Mouse (Mus musculus): Measurements from ENCODE around the gene Tbck. TPM values are rescaled to one million over a fixed set of nuclear protein-coding genes. Genes with fewer than 3 reads are reported as not detected.

Gene Tbck
- polyA plus RNA-seq, 1 experiment from 2014 or later, result 12.5 TPM

Other genes with a start within 250 kb of the Tbck start
- gene Gimd1, start 54.3 kb upstream of the Tbck start, polyA plus RNA-seq (2015; fragmentation: Nextera tagmentation; extraction: Ambion mirVana), result not detected in 2 replicates
- 46.9 and 49.6 TPM in 2 replicates for gene Aimp1, start 226 bp downstream of the Tbck start, polyA plus RNA-seq (2015; fragmentation: Nextera tagmentation; extraction: Ambion mirVana)

Measured in heart, embryonic 15.5 days (tissue).